ENCODE assay signal across 8 mouse cellular contexts in genomic region chr9:115311223-115311520, GRCm38 (mm10). TPM values are rescaled to one million over a fixed set of nuclear protein-coding genes. Genes with fewer than 3 reads are reported as not detected.
A peak's percentile ranks its signal among the peaks of the same experiment; 100 is the strongest.
DNase-seq lines count a peak whose midpoint lies in the region; ATAC-seq and TF ChIP-seq lines count a peak whose summit lies in the region.

No protein-coding gene starts in this region.

- H3K4me2 ChIP-seq in lung, embryonic 14.5 days = peak overlapping the region; percentile 69
- H3K4me2 ChIP-seq in embryonic facial prominence, embryonic 12.5 days (replicated peaks) = peak overlapping the region; percentile 53
- peak overlapping the region; percentile 70 for H3K4me2 ChIP-seq in intestine, postnatal 0 days (replicated peaks; ENCODE audit: low read depth)
- H3K4me2 ChIP-seq in lung, embryonic 15.5 days = peak overlapping the region; percentile 59

- no peaks in the 10 kb centered on the region for H3K9me3 ChIP-seq in lung, embryonic 14.5 days (ENCODE audit: low read depth, low read length)
- H3K9me3 ChIP-seq in embryonic facial prominence, embryonic 12.5 days = no peaks in the 10 kb centered on the region
- no peaks in the 10 kb centered on the region for H3K9me3 ChIP-seq in intestine, postnatal 0 days (ENCODE audit: control insufficient read depth)
- no peaks in the 10 kb centered on the region for H3K9me3 ChIP-seq in lung, embryonic 15.5 days

- peak overlapping the region; percentile 70 for H3K9ac ChIP-seq in lung, embryonic 14.5 days
- H3K9ac ChIP-seq in embryonic facial prominence, embryonic 12.5 days = no peak overlapping the region
- H3K9ac ChIP-seq in intestine, postnatal 0 days (ENCODE audit: low read depth, low read length) = no peak overlapping the region
- peak overlapping the region; percentile 65; the same call in 1 of the 2 replicates for H3K9ac ChIP-seq in lung, embryonic 15.5 days

- no peaks in the 10 kb centered on the region for H3K27me3 ChIP-seq in lung, embryonic 14.5 days (ENCODE audit: insufficient read depth, low read length)
- no peaks in the 10 kb centered on the region for H3K27me3 ChIP-seq in embryonic facial prominence, embryonic 12.5 days
- H3K27me3 ChIP-seq in intestine, postnatal 0 days (replicated peaks; ENCODE audit: control insufficient read depth, insufficient read depth, low read length) = no peaks in the 10 kb centered on the region
- H3K27me3 ChIP-seq in lung, embryonic 15.5 days = no peaks in the 10 kb centered on the region

- peak; percentile 64 for DNase-seq in lung, embryonic 14.5 days
- no peak for DNase-seq in lung, postnatal 14 days
- no peak for DNase-seq in retina, embryonic 14.5 days (ENCODE audit: low spot score)
- DNase-seq in frontal cortex, postnatal 14 days (ENCODE audit: low spot score in 2 of 2) = no peak
- no peak for DNase-seq in gastrocnemius, postnatal 14 days

- H3K27ac ChIP-seq in lung, embryonic 14.5 days (ENCODE audit: low read depth) = peak overlapping the region; percentile 98
- peak overlapping the region; percentile 95; the same call in 1 of the 2 replicates for H3K27ac ChIP-seq in embryonic facial prominence, embryonic 12.5 days
- H3K27ac ChIP-seq in intestine, postnatal 0 days (ENCODE audit: low read depth, low read length) = peak overlapping the region; percentile 96; the same call in 1 of the 2 replicates
- H3K27ac ChIP-seq in lung, embryonic 15.5 days = peak overlapping the region; percentile 99

- H3K4me3 ChIP-seq in lung, embryonic 14.5 days (ENCODE audit: low read depth, low read length) = peak overlapping the region; percentile 98
- peak overlapping the region; percentile 91 for H3K4me3 ChIP-seq in embryonic facial prominence, embryonic 12.5 days
- peak overlapping the region; percentile 95; the same call in 1 of the 2 replicates for H3K4me3 ChIP-seq in intestine, postnatal 0 days (ENCODE audit: low read depth, low read length)
- H3K4me3 ChIP-seq in lung, embryonic 15.5 days = peak overlapping the region; percentile 63

- intact Hi-C loops in gastrocnemius, postnatal 14 days (cut with DNase I; ENCODE audit: low total_unique reads) = no loop called here

- H3K36me3 ChIP-seq in lung, embryonic 14.5 days (ENCODE audit: insufficient read depth) = no peaks in the 10 kb centered on the region
- H3K36me3 ChIP-seq in embryonic facial prominence, embryonic 12.5 days = no peaks in the 10 kb centered on the region
- H3K36me3 ChIP-seq in intestine, postnatal 0 days (ENCODE audit: control insufficient read depth, insufficient read depth) = no peaks in the 10 kb centered on the region
- no peaks in the 10 kb centered on the region for H3K36me3 ChIP-seq in lung, embryonic 15.5 days

- H3K4me1 ChIP-seq in lung, embryonic 14.5 days (ENCODE audit: insufficient read depth) = peaks cover 9% of the 10 kb centered on the region
- peaks cover 19% of the 10 kb centered on the region for H3K4me1 ChIP-seq in embryonic facial prominence, embryonic 12.5 days
- H3K4me1 ChIP-seq in intestine, postnatal 0 days (replicated peaks; ENCODE audit: control insufficient read depth, insufficient read depth, low read length) = no peaks in the 10 kb centered on the region; the same call in 1 of the 2 replicates
- H3K4me1 ChIP-seq in lung, embryonic 15.5 days = peaks cover 21% of the 10 kb centered on the region

- no peak for ATAC-seq in lung, embryonic 14.5 days (ENCODE audit: insufficient read depth)
- no peak for ATAC-seq in embryonic facial prominence, embryonic 12.5 days (ENCODE audit: insufficient number of reproducible peaks, insufficient read depth, low FRiP score, low TSS enrichment)
- no peak for ATAC-seq in intestine, postnatal 0 days
- ATAC-seq in lung, embryonic 15.5 days (ENCODE audit: borderline replicate concordance, extremely low read depth, low FRiP score, low TSS enrichment) = no peak

- 7% methylated on average over 5 of the region's 5 CpGs for WGBS in lung, embryonic 14.5 days
- 5% methylated on average over 5 of the region's 5 CpGs for WGBS in embryonic facial prominence, embryonic 12.5 days
- 4% methylated on average over 5 of the region's 5 CpGs for WGBS in intestine, postnatal 0 days
- 2% methylated on average over 5 of the region's 5 CpGs for WGBS in lung, embryonic 15.5 days

- TF ChIP-seq CTCF in lung, embryonic 14.5 days (IDR thresholded peaks at IDR 0.05; ENCODE audit: low read depth) = no peak
- no peak for TF ChIP-seq CTCF in intestine, postnatal 0 days (IDR thresholded peaks at IDR 0.05; ENCODE audit: low read depth)

RNA-seq across cellular contexts. Expression of gene Stt3b, which starts 1.0 kb away (rescaled TPM):
- 126 and 128 TPM in 2 replicates for polyA plus RNA-seq in lung, embryonic 14.5 days (2014; fragmentation: Nextera tagmentation; extraction: Ambion mirVana)
- 118 and 121 TPM in 2 replicates for polyA plus RNA-seq in embryonic facial prominence, embryonic 12.5 days (2016; fragmentation: Nextera tagmentation; extraction: Ambion mirVana)
- polyA plus RNA-seq in intestine, postnatal 0 days (2015; fragmentation: Nextera tagmentation; extraction: Ambion mirVana) = 51.5 and 54.1 TPM in 2 replicates
- polyA plus RNA-seq in lung, embryonic 15.5 days (2015; fragmentation: Nextera tagmentation; extraction: Ambion mirVana) = 98.0 and 103 TPM in 2 replicates
- total RNA-seq in gastrocnemius, postnatal 14 days (2021) = 10 to 100 TPM; 56.6 to 61.0 TPM

Comparison
In these comparisons a context has a peak if more than half of its experiments do, and no peak if none do; other contexts are left out.
1. H3K9ac ChIP-seq: peak in lung, embryonic 14.5 days (single experiment) and lung, embryonic 15.5 days (single experiment); none in embryonic facial prominence, embryonic 12.5 days (single experiment) and intestine, postnatal 0 days (single experiment).
2. Peak in every context shown above with its lines, with median percentiles within 50 percentile points of each other: H3K27ac ChIP-seq, H3K4me2 ChIP-seq and H3K4me3 ChIP-seq.